Mouse (Mus musculus) midbrain, embryonic 13.5 days (tissue): ENCODE results near the gene Arhgef18. TPM values are rescaled to one million over a fixed set of nuclear protein-coding genes. Genes with fewer than 3 reads are reported as not detected.
A peak's percentile ranks its signal among the peaks of the same experiment; 100 is the strongest.

Experiments used
- ATAC-seq: fragments of 200-750 bp; cut with Nextera tagmentation; 2 replicates; pipeline ENCODE4 v1.8.0; 2017; ENCODE audit warnings: mild to moderate bottlenecking, moderate TSS enrichment, moderate library complexity
- H3K27ac ChIP-seq: fragments of 300-500 bp; sonication (generic); 2 replicates; pipeline ENCODE4 v1.5.1; 2015; ENCODE audit warnings: inconsistent platforms, mild to moderate bottlenecking, moderate library complexity
- H3K27me3 ChIP-seq: fragments of 300-500 bp; sonication (generic); 2 replicates; pipeline ENCODE4 v1.6.1; 2015; ENCODE audit warnings: mild to moderate bottlenecking, inconsistent platforms
- H3K36me3 ChIP-seq: fragments of 300-500 bp; sonication (generic); 2 replicates; pipeline ENCODE4 v1.6.1; 2015; ENCODE audit warnings: mild to moderate bottlenecking, inconsistent platforms
- H3K4me1 ChIP-seq: fragments of 300-500 bp; sonication (generic); replicated peaks from 2 replicates; pipeline ENCODE4 v1.6.1; 2015; ENCODE audit warnings: inconsistent platforms
- H3K4me2 ChIP-seq: fragments of 300-500 bp; sonication (generic); replicated peaks from 2 replicates; pipeline ENCODE4 v1.6.1; 2015; ENCODE audit warnings: moderate library complexity, mild to moderate bottlenecking, inconsistent platforms
- H3K4me3 ChIP-seq: fragments of 300-500 bp; sonication (generic); replicated peaks from 2 replicates; pipeline ENCODE4 v1.5.1; 2015; ENCODE audit warnings: mild to moderate bottlenecking, inconsistent platforms
- H3K9ac ChIP-seq: fragments of 300-500 bp; sonication (generic); replicated peaks from 2 replicates; pipeline ENCODE4 v1.6.1; 2015; ENCODE audit warnings: mild to moderate bottlenecking, inconsistent platforms
- H3K9me3 ChIP-seq: fragments of 300-500 bp; sonication (generic); 2 replicates; pipeline ENCODE4 v1.6.1; 2016; ENCODE audit warnings: mild to moderate bottlenecking, inconsistent platforms
- WGBS: fragments of 180-500 bp; shearing (Covaris S2); methylation state at CpG from one replicate; pipeline ENCODE4 v1.1.7; 2015; 5-methylcytosine and 5-hydroxymethylcytosine counted together
- polyA plus RNA-seq: library from polyadenylated mRNA; unstranded; fragments of >200 nt; fragmentation: Nextera tagmentation; extraction: Ambion mirVana; gene quantifications from 2 replicates; pipeline ENCODE4 v1.2.1, GENCODE M21; 2015

The Arhgef18 gene
- polyA plus RNA-seq, 1 experiment from 2014 or later: 12.5 TPM

GRCm38 (mm10) chr8:3467886-3468545, 75.2 kb downstream of the Arhgef18 start:
- H3K27ac ChIP-seq: peak overlapping the region; percentile 84
- no peaks in the 10 kb centered on the region for H3K27me3 ChIP-seq
- H3K4me2 ChIP-seq: peak overlapping the region; percentile 63
- 45% methylated on average over 9 of the region's 9 CpGs for WGBS
- no peaks in the 10 kb centered on the region for H3K9me3 ChIP-seq
- no peaks in the 10 kb centered on the region for H3K36me3 ChIP-seq
- peak overlapping the region; percentile 61 for H3K9ac ChIP-seq
- ATAC-seq: peak; percentile 21
- peak overlapping the region; percentile 43 for H3K4me3 ChIP-seq
- peaks cover 13% of the 10 kb centered on the region for H3K4me1 ChIP-seq

GRCm38 (mm10) chr8:3468838-3469237, 76.0 kb downstream of the Arhgef18 start:
- Histone ChIP-seq H3K4me1 (peaks cover 13% of the 10 kb centered on the region), H3K9ac (no peak overlapping the region), H3K4me3 (no peak overlapping the region), H3K9me3 (no peaks in the 10 kb centered on the region), H3K27ac (no peak overlapping the region), H3K27me3 (no peaks in the 10 kb centered on the region), H3K36me3 (no peaks in the 10 kb centered on the region), H3K4me2 (no peak overlapping the region)
- WGBS: 90% methylated on average over 1 of the region's 1 CpGs
- no peak for ATAC-seq

- no peak for ATAC-seq
Observed at GRCm38 (mm10) chr8:3470562-3470961, 77.8 kb downstream of the Arhgef18 start, which contains the start of gene Tex45. TSS of gene Tex45 (plus strand) at chr8:3470862.

GRCm38 (mm10) chr8:3475715-3476429, 83.1 kb downstream of the Arhgef18 start:
- H3K36me3 ChIP-seq: no peaks in the 10 kb centered on the region
- H3K9me3 ChIP-seq: no peaks in the 10 kb centered on the region
- peak overlapping the region; percentile 32 for H3K4me3 ChIP-seq
- WGBS: 34% methylated on average over 37 of the region's 37 CpGs
- no peaks in the 10 kb centered on the region for H3K27me3 ChIP-seq
- ATAC-seq: peak; percentile 59
- H3K27ac ChIP-seq: no peak overlapping the region
- peak overlapping the region; percentile 53; the same call in 1 of the 2 replicates for H3K9ac ChIP-seq
- H3K4me2 ChIP-seq: peak overlapping the region; percentile 53
- H3K4me1 ChIP-seq: 0 out of 2 replicates have a peak, but pooled peaks cover 7% of the 10 kb centered on the region

More at GRCm38 (mm10) chr8:3470562-3470961, 77.8 kb downstream of the Arhgef18 start, which contains the start of gene Tex45:
- peaks cover 13% of the 10 kb centered on the region for H3K4me1 ChIP-seq
- H3K4me2 ChIP-seq: no peak within 1 kb of the TSS
- no peak within 1 kb of the TSS for H3K9ac ChIP-seq
- no peak within 1 kb of the TSS for H3K4me3 ChIP-seq
- H3K27me3 ChIP-seq: no peaks in the 10 kb centered on the region
- no peaks in the 10 kb centered on the region for H3K36me3 ChIP-seq
- H3K9me3 ChIP-seq: no peaks in the 10 kb centered on the region
- no peak within 1 kb of the TSS for H3K27ac ChIP-seq

GRCm38 (mm10) chr8:3480221-3480785, 87.5 kb downstream of the Arhgef18 start:
- H3K27me3 ChIP-seq: no peaks in the 10 kb centered on the region
- no peak overlapping the region for H3K4me3 ChIP-seq
- no peak overlapping the region for H3K4me2 ChIP-seq
- ATAC-seq: no peak
- no peaks in the 10 kb centered on the region for H3K36me3 ChIP-seq
- H3K27ac ChIP-seq: no peak overlapping the region
- H3K9ac ChIP-seq: no peak overlapping the region
- H3K4me1 ChIP-seq: 0 out of 2 replicates have a peak, but pooled peaks cover 7% of the 10 kb centered on the region
- no peaks in the 10 kb centered on the region for H3K9me3 ChIP-seq
- WGBS: 74% methylated on average over 4 of the region's 4 CpGs

GRCm38 (mm10) chr8:3481605-3482004, 88.8 kb downstream of the Arhgef18 start:
- ATAC-seq: no peak
- 66% methylated on average over 5 of the region's 5 CpGs for WGBS
- no peaks in the 10 kb centered on the region for H3K27me3 ChIP-seq

GRCm38 (mm10) chr8:3482240-3482740, 89.5 kb downstream of the Arhgef18 start:
- no peak for ATAC-seq
- H3K4me3 ChIP-seq: no peak overlapping the region
- WGBS: 91% methylated on average over 22 of the region's 22 CpGs

More at GRCm38 (mm10) chr8:3481605-3482004, 88.8 kb downstream of the Arhgef18 start:
- H3K9ac ChIP-seq: no peak overlapping the region
- H3K9me3 ChIP-seq: no peaks in the 10 kb centered on the region
- H3K27ac ChIP-seq: no peak overlapping the region
- no peak overlapping the region for H3K4me3 ChIP-seq
- H3K4me2 ChIP-seq: no peak overlapping the region
- no peaks in the 10 kb centered on the region for H3K36me3 ChIP-seq
- no peaks in the 10 kb centered on the region for H3K4me1 ChIP-seq

GRCm38 (mm10) chr8:3483546-3483945, 90.7 kb downstream of the Arhgef18 start:
- ATAC-seq: no peak
- H3K27ac ChIP-seq: no peak overlapping the region
- no peak overlapping the region for H3K4me2 ChIP-seq
- no peaks in the 10 kb centered on the region for H3K4me1 ChIP-seq
- no peaks in the 10 kb centered on the region for H3K9me3 ChIP-seq
- H3K36me3 ChIP-seq: no peaks in the 10 kb centered on the region
- no peak overlapping the region for H3K4me3 ChIP-seq
- no peaks in the 10 kb centered on the region for H3K27me3 ChIP-seq
- 83% methylated on average over 7 of the region's 7 CpGs for WGBS
- no peak overlapping the region for H3K9ac ChIP-seq

More at GRCm38 (mm10) chr8:3482240-3482740, 89.5 kb downstream of the Arhgef18 start:
- Histone ChIP-seq H3K4me2 (no peak overlapping the region), H3K36me3 (no peaks in the 10 kb centered on the region), H3K27me3 (no peaks in the 10 kb centered on the region), H3K27ac (no peak overlapping the region), H3K4me1 (no peaks in the 10 kb centered on the region), H3K9me3 (no peaks in the 10 kb centered on the region), H3K9ac (no peak overlapping the region)

GRCm38 (mm10) chr8:3485192-3485591, 92.4 kb downstream of the Arhgef18 start:
- Histone ChIP-seq H3K36me3 (no peaks in the 10 kb centered on the region), H3K4me2 (no peak overlapping the region), H3K27me3 (no peaks in the 10 kb centered on the region), H3K27ac (no peak overlapping the region), H3K4me1 (no peaks in the 10 kb centered on the region), H3K4me3 (no peak overlapping the region), H3K9me3 (no peaks in the 10 kb centered on the region), H3K9ac (no peak overlapping the region)
- WGBS: 28% methylated on average over 5 of the region's 5 CpGs
- peak; percentile 34; the same call in 1 of the 2 replicates for ATAC-seq

- H3K27ac ChIP-seq: peak within 1 kb of the TSS; percentile 89
- H3K36me3 ChIP-seq: peaks cover 35% of the 10 kb centered on the region
- H3K4me1 ChIP-seq: peaks cover 34% of the 10 kb centered on the region
- peak within 1 kb of the TSS; percentile 100 for H3K9ac ChIP-seq
- peak; percentile 95 for ATAC-seq
- WGBS: under 1% methylated on average over 57 of the region's 64 CpGs
- H3K4me2 ChIP-seq: peak within 1 kb of the TSS; percentile 79
- H3K4me3 ChIP-seq: peak within 1 kb of the TSS; percentile 91
- peaks cover 8% of the 10 kb centered on the region for H3K9me3 ChIP-seq
- no peaks in the 10 kb centered on the region for H3K27me3 ChIP-seq
Observed at GRCm38 (mm10) chr8:3492901-3493844, 100.4 kb downstream of the Arhgef18 start, which contains the start of gene Zfp358. TSS of gene Zfp358 (plus strand) at chr8:3493138.

- Histone ChIP-seq H3K36me3 (peaks cover 35% of the 10 kb centered on the region), H3K27ac (peak overlapping the region; percentile 89), H3K4me2 (peak overlapping the region; percentile 79), H3K4me1 (peaks cover 34% of the 10 kb centered on the region), H3K27me3 (no peaks in the 10 kb centered on the region), H3K9ac (peak overlapping the region; percentile 100), H3K4me3 (peak overlapping the region; percentile 91), H3K9me3 (peaks cover 8% of the 10 kb centered on the region)
- WGBS: 38% methylated on average over 6 of the region's 6 CpGs
- ATAC-seq: 0 out of 2 replicates have a peak, but pooled peaks have one; percentile 1
Observed at GRCm38 (mm10) chr8:3493845-3494208, 101.0 kb downstream of the Arhgef18 start.
